Mouse (Mus musculus) gastrocnemius, postnatal 36 days (tissue): ENCODE results near the gene Lsm2. TPM values are rescaled to one million over a fixed set of nuclear protein-coding genes. Genes with fewer than 3 reads are reported as not detected.
A peak's percentile ranks its signal among the peaks of the same experiment; 100 is the strongest.
"Not testable (repeated sequence)": the region's sequence is repeated elsewhere in the genome, so short reads cannot be mapped to it uniquely, and the experiment has no call there.

Experiments
- DNase-seq, 2 experiments: peaks; one replicate each; pipeline ENCODE4 v3.0.0; 2022
- intact Hi-C: fragments of 180-260 bp; cut with DNase I; formaldehyde crosslinking; loops from one replicate; pipeline ENCODE4 v1.15.1; 2025
- total RNA-seq, 2 experiments: library from RNA; stranded (reverse); gene quantifications; 2 replicates each; pipeline ENCODE4 v1.2.3; 2021

Gene Lsm2
- total RNA-seq, 2 experiments from 2014 or later = 13.1 to 15.3 TPM

GRCm38 (mm10) chr17:35024691-35025488, 43.2 kb downstream of the Lsm2 start:
- intact Hi-C loops = loop anchor here (5.0 kb wide), 1 partner anchor 62 kb away; the partner anchor contains the start of genes Abhd16a and Ly6g6f
- DNase-seq = peak in 1 of 2 experiments; percentile 11

DNA sequence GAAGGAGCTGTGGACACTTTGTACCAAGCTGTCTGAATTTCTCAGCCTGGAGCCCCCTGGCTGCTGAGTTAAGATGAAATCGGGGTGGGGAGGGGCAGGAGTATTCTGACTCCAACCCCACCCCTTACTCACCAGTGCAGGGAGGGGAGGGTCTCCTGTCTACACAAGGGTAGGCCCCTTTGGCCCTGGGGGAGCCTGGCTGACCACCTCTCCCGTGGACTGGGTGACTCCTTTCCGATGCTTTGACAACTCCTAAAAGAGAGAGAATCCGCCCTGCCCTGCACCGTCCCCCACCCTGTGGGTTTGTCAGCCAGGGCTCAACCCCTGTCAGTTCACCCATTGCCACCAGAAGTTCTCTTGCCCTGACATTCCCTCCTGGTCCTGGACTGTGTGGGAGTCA, 44.5 kb downstream of the Lsm2 start:
- DNase-seq = peak in 1 of 2 experiments; percentile 12
- intact Hi-C loops = no loop called here

DNA sequence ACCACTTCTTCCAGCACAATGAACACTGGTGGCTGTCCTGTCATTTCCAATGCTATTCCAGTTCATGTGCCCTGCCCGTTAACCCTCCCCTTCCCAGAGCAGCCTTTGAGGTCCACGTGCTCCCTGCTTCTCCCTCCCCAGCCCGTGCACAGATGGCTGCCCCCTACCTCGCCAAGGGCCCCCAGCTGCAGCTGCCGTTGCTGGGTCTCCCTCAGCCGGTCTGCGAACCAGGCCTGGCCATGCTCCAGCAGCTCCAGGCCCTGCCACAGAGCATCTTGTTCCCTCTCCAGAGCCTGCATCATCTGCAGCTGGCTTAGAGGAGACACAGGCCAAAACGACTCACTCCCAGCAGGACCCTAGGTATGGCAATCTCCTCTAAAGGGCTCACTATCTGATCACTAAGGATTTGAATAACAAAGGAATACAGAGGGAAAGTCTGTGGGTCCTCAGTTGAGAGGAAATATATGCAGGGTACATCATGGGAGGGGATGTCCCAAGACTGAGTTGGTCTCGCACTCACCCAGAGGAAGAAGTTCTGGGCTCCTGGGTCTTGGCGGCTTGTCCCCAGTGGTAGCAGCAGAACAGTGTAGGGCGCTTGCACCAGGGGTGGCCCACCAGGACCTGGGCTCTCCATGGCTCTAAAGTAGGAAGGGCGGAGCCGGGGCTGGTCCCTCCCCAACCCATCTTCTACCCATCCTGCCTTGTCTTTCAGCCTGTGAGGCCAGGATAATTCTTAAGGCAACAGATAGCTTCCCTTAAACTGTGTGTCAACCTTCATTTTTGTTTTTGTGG, 45.8 kb downstream of the Lsm2 start, which contains the start of gene Sapcd1:
Sapcd1 (minus strand) TSS at position 740 of the 792 bp plus-strand sequence.
- intact Hi-C loops = no loop called here
- peak; percentile 31 to 50 for DNase-seq

GRCm38 (mm10) chr17:35028315-35028714, 46.7 kb downstream of the Lsm2 start:
- no peak for DNase-seq
- intact Hi-C loops = no loop called here

DNA sequence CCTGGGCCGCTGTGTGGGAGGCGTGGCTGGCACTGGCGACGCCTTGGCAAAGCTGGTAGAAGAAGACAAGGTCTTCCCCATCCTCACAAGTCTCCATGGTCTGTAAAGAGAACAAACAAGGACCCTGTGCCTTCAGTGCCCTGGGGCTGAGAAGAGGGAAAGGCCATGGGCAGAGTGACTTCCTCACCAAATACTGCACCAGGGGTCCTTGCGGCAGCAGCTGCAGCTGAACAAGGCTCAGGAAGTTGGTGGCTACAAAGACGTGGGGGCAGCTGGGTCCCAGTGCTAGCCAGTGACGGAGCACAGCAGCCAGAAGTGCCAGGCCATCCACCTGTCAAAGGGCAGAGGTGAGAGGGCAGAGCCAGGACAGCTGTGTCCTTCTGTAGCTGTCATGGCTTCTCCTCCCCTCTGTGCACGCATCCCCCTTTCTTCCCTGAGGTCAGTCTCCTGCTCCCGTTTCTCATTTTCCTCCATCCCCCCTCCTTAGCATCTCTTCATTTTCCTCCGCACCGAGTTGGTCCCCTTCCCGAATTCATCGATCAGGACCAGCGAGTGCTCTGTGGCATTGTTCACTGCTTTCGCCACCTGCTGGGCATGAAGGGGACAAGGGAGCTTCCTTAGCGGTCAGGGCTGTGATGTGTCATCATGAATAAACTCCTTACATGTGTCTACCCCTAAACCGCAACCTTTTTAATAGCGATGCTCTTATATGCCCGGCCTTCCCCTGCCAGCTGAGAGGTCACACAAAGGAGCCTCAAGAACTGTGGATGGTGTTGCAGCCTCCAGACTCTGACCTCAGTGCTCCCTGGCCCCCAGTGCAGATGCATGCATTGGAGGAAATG, 48.2 kb downstream of the Lsm2 start:
- intact Hi-C loops = no loop called here

GRCm38 (mm10) chr17:35031272-35031671, 49.6 kb downstream of the Lsm2 start:
- DNase-seq = peak in 1 of 2 experiments; percentile 11
- intact Hi-C loops = no loop called here

More for the DNA sequence above, 48.2 kb downstream of the Lsm2 start:
- peak in 1 of 2 experiments; percentile 14 for DNase-seq

GRCm38 (mm10) chr17:35031880-35032279, 50.2 kb downstream of the Lsm2 start:
- no peak for DNase-seq
- intact Hi-C loops = no loop called here

DNA sequence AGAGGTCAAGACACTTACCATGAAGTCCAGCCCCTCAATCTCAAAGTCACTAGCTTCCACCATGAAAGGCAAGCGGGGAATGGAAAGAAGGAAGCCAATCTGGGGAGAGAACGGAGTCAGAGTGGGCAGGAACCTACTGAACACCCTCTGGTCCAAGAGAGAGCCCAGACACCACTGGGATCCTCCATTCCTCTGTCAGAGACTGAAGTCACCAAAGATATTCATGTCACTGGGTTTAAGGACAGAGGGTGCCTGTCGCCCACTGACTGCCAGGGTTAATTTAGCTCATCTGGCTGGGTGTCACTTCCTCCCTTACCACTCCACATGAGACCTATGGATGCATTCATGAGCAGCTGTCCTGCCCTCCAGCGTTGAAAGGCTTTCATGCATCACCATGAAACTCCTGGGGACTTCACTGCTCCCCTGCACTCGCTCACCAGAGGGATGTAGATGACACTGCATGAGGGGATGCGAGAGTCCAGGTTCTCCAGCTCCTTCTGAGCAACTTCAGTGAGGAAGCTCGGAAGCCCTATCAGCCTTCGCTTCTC, 50.7 kb downstream of the Lsm2 start:
- no peak for DNase-seq
- intact Hi-C loops = no loop called here

DNA sequence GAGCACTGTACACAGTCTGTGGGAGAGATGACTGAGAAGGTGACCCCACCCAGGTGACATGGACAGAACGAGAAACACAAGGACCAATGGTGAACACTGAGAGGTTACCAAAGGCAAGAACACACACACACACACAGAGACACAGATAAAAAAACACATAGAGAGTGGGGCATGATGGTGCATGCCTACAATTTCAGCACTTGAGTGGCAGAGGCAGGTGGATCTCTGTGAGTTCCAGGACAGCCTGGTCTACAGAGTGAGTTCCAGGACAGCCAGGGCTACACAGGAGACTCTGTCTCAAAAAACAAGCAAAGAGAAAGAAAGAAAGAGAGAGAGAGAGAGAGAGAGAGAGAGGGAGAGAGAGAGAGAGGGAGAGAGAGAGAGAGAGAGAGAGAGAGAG, 52.0 kb downstream of the Lsm2 start:
- intact Hi-C loops, DNase-seq: not testable (repeated sequence)

DNA sequence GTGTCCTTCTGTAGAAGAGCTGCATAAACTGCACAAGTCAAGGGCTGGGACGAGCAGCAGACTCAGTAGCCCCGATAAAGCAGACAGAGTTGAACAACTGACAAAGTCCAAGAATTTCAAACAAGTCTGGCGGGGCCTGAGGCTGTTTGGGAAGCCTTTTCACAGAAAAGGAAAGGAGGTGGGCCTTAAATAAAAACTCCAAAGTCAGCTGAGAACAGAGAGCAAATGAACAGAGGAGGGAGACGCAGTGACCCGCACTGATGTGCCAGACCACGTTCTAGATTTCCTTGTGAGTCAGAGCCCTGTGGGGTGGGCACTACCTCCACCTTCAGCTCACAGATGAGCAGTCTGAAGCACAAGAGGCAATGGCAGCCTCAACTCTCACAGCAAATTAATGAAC, 53.2 kb downstream of the Lsm2 start:
- no peak for DNase-seq
- intact Hi-C loops = no loop called here

Other genes with a start within 250 kb of the Lsm2 start
- gene C4b, start 238.0 kb upstream of the Lsm2 start, total RNA-seq = 1 to 10 TPM; 3.6 to 6.3 TPM
- not detected for gene Cyp21a1, start 177.3 kb upstream of the Lsm2 start, total RNA-seq
- 1 to 10 TPM; 5.8 to 8.7 TPM for gene Stk19, start 144.9 kb upstream of the Lsm2 start, total RNA-seq
- gene Dxo, start 144.8 kb upstream of the Lsm2 start, total RNA-seq = 1 to 10 TPM; 6.5 to 9.1 TPM
- gene Skiv2l, start 131.7 kb upstream of the Lsm2 start, total RNA-seq = 10 to 100 TPM; 17.0 to 20.0 TPM
- gene Nelfe, start 131.5 kb upstream of the Lsm2 start, total RNA-seq = 1 to 10 TPM; 8.8 to 9.0 TPM
- 1 to 10 TPM; 1.5 to 3.4 TPM for gene Cfb, start 119.3 kb upstream of the Lsm2 start, total RNA-seq
- 1 to 10 TPM; 4.6 to 5.7 TPM for gene Zbtb12, start 102.4 kb upstream of the Lsm2 start, total RNA-seq
- gene Gm20547, start 99.8 kb upstream of the Lsm2 start, total RNA-seq = under 1 TPM in 1 of 2 experiments, not detected in 1; 0.20 TPM
- gene C2, start 83.6 kb upstream of the Lsm2 start, total RNA-seq = 1 to 10 TPM; 1.4 to 1.5 TPM
- gene Ehmt2, start 83.4 kb upstream of the Lsm2 start, total RNA-seq = 10 to 100 TPM; 24.7 to 28.2 TPM
- gene Slc44a4, start 67.4 kb upstream of the Lsm2 start, total RNA-seq = under 1 TPM in 1 of 2 experiments, not detected in 1; 0.17 TPM
- 1 to 10 TPM; 8.0 to 8.5 TPM for gene Neu1, start 50.6 kb upstream of the Lsm2 start, total RNA-seq
- gene Hspa1b, start 22.6 kb upstream of the Lsm2 start, total RNA-seq = 1 to 10 TPM; 4.6 to 6.1 TPM
- gene Gm20481, start 11.9 kb upstream of the Lsm2 start, total RNA-seq = not detected
- 10 to 100 TPM in 1 of 2 experiments, 1 to 10 TPM in 1; 8.8 to 10.1 TPM for gene Hspa1a, start 9.7 kb upstream of the Lsm2 start, total RNA-seq
- 10 to 100 TPM; 18.6 to 23.2 TPM for gene Hspa1l, start 9.2 kb upstream of the Lsm2 start, total RNA-seq
- gene Vars, start 19.1 kb downstream of the Lsm2 start, total RNA-seq = 10 to 100 TPM; 29.3 to 31.8 TPM
- 10 to 100 TPM; 11.3 to 12.8 TPM for gene Vwa7, start 34.7 kb downstream of the Lsm2 start, total RNA-seq
- not detected for gene Sapcd1, start 46.2 kb downstream of the Lsm2 start, total RNA-seq
- gene Msh5, start 64.9 kb downstream of the Lsm2 start, total RNA-seq = under 1 TPM; 0.20 to 0.35 TPM
- gene Clic1, start 68.1 kb downstream of the Lsm2 start, total RNA-seq = 10 to 100 TPM; 10.9 to 12.0 TPM
- 1 to 10 TPM; 8.4 to 8.9 TPM for gene Ddah2, start 77.2 kb downstream of the Lsm2 start, total RNA-seq
- not detected for gene Ly6g6c, start 83.5 kb downstream of the Lsm2 start, total RNA-seq
- gene Mpig6b, start 84.3 kb downstream of the Lsm2 start, total RNA-seq = not detected
- gene Ly6g6e, start 95.0 kb downstream of the Lsm2 start, total RNA-seq = not detected
- gene Ly6g6d, start 96.2 kb downstream of the Lsm2 start, total RNA-seq = 1 to 10 TPM in 1 of 2 experiments, not detected in 1; 1.8 TPM
- not detected for gene Ly6g6f, start 103.7 kb downstream of the Lsm2 start, total RNA-seq
- gene Abhd16a, start 107.4 kb downstream of the Lsm2 start, total RNA-seq = 10 to 100 TPM; 67.7 to 73.9 TPM
- not detected for gene Ly6g5c, start 126.4 kb downstream of the Lsm2 start, total RNA-seq
- gene Ly6g5b, start 133.6 kb downstream of the Lsm2 start, total RNA-seq = not detected
- gene Gpank1, start 139.6 kb downstream of the Lsm2 start, total RNA-seq = 1 to 10 TPM; 6.0 to 7.8 TPM
- 100 to 1,000 TPM; 145 to 170 TPM for gene Csnk2b, start 140.2 kb downstream of the Lsm2 start, total RNA-seq
- gene D17H6S53E, start 144.5 kb downstream of the Lsm2 start, total RNA-seq = 10 to 100 TPM; 13.0 to 17.0 TPM
- gene Apom, start 150.2 kb downstream of the Lsm2 start, total RNA-seq = not detected
- gene Bag6, start 153.3 kb downstream of the Lsm2 start, total RNA-seq = 100 to 1,000 TPM; 191 to 208 TPM
- 10 to 100 TPM; 88.4 to 93.0 TPM for gene Prrc2a, start 183.0 kb downstream of the Lsm2 start, total RNA-seq
- under 1 TPM in 1 of 2 experiments, not detected in 1; 0.47 TPM for gene Aif1, start 194.2 kb downstream of the Lsm2 start, total RNA-seq
- 1 to 10 TPM in 1 of 2 experiments, under 1 TPM in 1; 0.74 to 1.5 TPM for gene Lst1, start 206.6 kb downstream of the Lsm2 start, total RNA-seq
- gene Ltb, start 212.6 kb downstream of the Lsm2 start, total RNA-seq = under 1 TPM in 1 of 2 experiments, not detected in 1; 0.46 TPM
- under 1 TPM in 1 of 2 experiments, not detected in 1; 0.46 TPM for gene Tnf, start 220.1 kb downstream of the Lsm2 start, total RNA-seq
- gene Lta, start 223.5 kb downstream of the Lsm2 start, total RNA-seq = under 1 TPM; 0.36 to 0.62 TPM
- gene Gm16181, start 239.0 kb downstream of the Lsm2 start, total RNA-seq = not detected